Mouse (Mus musculus): ENCODE measurements around the gene Snapc4. TPM values are rescaled to one million over a fixed set of nuclear protein-coding genes. Genes with fewer than 3 reads are reported as not detected.
"Not testable (repeated sequence)": the region's sequence is repeated elsewhere in the genome, so short reads cannot be mapped to it uniquely, and the experiment has no call there.

Snapc4 gene
- polyA plus RNA-seq, 1 experiment from 2014 or later: 36.9 TPM

- no peaks in the 10 kb centered on the region for H3K9me3 ChIP-seq
- no peak for ATAC-seq (ENCODE audit: low FRiP score, low read depth)
- H3K4me2 ChIP-seq (replicated peaks): no peak overlapping the region
- no peak overlapping the region for H3K9ac ChIP-seq (replicated peaks)
- no peak overlapping the region for H3K27ac ChIP-seq (replicated peaks)
- H3K4me3 ChIP-seq: no peak overlapping the region
- WGBS: 92% methylated on average over 1 of the region's 1 CpGs
- peaks cover 20% of the 10 kb centered on the region for H3K4me1 ChIP-seq
- no peaks in the 10 kb centered on the region for H3K27me3 ChIP-seq
- peaks cover 60% of the 10 kb centered on the region for H3K36me3 ChIP-seq
Measured at GRCm38 (mm10) chr2:26402265-26402664, 21.8 kb upstream of the Snapc4 start.

- H3K36me3 ChIP-seq: peaks cover 72% of the 10 kb centered on the region
- 89% methylated on average over 4 of the region's 4 CpGs for WGBS
Measured at GRCm38 (mm10) chr2:26401023-26401422, 20.6 kb upstream of the Snapc4 start.

DNA sequence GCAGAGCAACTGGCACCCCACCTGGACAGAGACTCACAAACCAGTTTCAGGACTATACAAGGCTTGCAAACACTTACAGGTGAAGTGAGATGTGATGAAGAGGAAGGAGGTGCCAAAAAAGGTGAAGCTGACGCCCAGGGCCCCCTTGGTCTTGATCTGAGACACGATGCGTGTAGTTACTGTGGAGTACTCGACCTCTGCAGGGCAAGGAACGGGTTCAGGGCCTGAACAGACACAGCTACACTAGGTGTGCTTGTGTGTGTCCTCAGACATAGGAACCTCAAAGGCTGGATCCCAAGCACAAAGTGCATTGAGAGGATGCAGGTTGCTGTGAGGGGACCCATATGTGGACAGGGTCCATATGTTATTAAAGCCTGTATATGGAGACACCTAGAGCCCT lies 19.8 kb upstream of the Snapc4 start:
- H3K9ac ChIP-seq (replicated peaks): no peak overlapping the region
- H3K27me3 ChIP-seq: no peaks in the 10 kb centered on the region
- H3K4me1 ChIP-seq: peaks cover under 1% of the 10 kb centered on the region; the same call in 1 of the 2 replicates
- no peak overlapping the region for H3K4me2 ChIP-seq (replicated peaks)
- 92% methylated on average over 5 of the region's 5 CpGs for WGBS
- peaks cover 75% of the 10 kb centered on the region for H3K36me3 ChIP-seq
- no peak for ATAC-seq (ENCODE audit: low FRiP score, low read depth)
- H3K9me3 ChIP-seq: no peaks in the 10 kb centered on the region
- H3K27ac ChIP-seq (replicated peaks): no peak overlapping the region
- H3K4me3 ChIP-seq: no peak overlapping the region

More at GRCm38 (mm10) chr2:26401023-26401422, 20.6 kb upstream of the Snapc4 start:
- Histone ChIP-seq H3K4me3 (no peak overlapping the region), H3K4me1 (peaks cover 7% of the 10 kb centered on the region), H3K27ac (replicated peaks) (no peak overlapping the region), H3K4me2 (replicated peaks) (no peak overlapping the region), H3K9ac (replicated peaks) (no peak overlapping the region), H3K9me3 (no peaks in the 10 kb centered on the region), H3K27me3 (no peaks in the 10 kb centered on the region)
- ATAC-seq (ENCODE audit: low FRiP score, low read depth): no peak

DNA sequence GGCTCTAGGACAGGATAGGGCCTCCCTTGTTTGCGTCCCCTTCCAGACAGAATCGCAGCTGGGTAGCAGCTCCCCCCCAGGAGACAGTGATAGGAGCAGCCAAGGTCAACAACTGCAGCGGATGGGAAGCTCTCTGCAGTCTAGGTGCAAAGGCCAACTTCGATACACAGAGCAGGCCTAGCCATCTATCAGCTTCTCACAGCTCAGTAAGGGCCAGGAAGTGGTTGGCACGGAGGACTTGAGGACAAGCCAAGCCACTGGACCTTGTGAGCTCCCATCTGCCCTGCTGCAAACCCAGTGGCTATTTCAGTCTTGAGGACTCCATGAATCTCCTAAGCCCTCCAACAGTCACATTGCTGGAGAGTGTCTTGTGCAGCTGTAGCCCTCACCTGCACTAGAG lies 19.2 kb upstream of the Snapc4 start:
- Histone ChIP-seq H3K4me1 (no peaks in the 10 kb centered on the region), H3K9me3 (no peaks in the 10 kb centered on the region), H3K9ac (replicated peaks) (no peak overlapping the region), H3K27ac (replicated peaks) (no peak overlapping the region), H3K4me2 (replicated peaks) (no peak overlapping the region), H3K36me3 (peaks cover 78% of the 10 kb centered on the region), H3K27me3 (no peaks in the 10 kb centered on the region), H3K4me3 (no peak overlapping the region)
- no peak for ATAC-seq (ENCODE audit: low FRiP score, low read depth)
- 91% methylated on average over 5 of the region's 5 CpGs for WGBS

DNA sequence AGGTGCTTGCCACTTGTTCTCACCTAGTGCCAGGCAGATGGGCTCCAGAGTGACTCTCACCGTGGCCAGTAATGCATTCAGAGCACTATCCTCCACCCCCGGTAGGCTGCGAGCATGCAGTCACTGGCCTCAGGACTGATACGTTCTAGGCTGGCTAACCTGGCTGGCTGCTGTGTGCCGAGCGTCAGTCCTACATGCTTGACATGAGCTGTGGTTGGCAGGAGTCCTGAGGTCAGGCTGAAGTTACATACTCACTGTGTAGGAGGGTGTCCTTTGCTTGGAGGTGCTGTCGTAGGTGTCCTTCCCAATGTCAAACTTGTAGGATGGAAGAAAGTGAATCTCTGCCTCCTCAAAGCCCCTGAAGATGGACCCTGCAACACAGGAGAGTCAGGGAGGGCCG lies 18.5 kb upstream of the Snapc4 start:
- no peak overlapping the region for H3K27ac ChIP-seq (replicated peaks)
- no peaks in the 10 kb centered on the region for H3K4me1 ChIP-seq
- H3K9ac ChIP-seq (replicated peaks): no peak overlapping the region
- no peak for ATAC-seq (ENCODE audit: low FRiP score, low read depth)
- no peak overlapping the region for H3K4me3 ChIP-seq
- no peak overlapping the region for H3K4me2 ChIP-seq (replicated peaks)
- WGBS: 90% methylated on average over 8 of the region's 8 CpGs
- H3K27me3 ChIP-seq: no peaks in the 10 kb centered on the region
- peaks cover 84% of the 10 kb centered on the region for H3K36me3 ChIP-seq
- no peaks in the 10 kb centered on the region for H3K9me3 ChIP-seq

- H3K9me3 ChIP-seq: no peaks in the 10 kb centered on the region
- H3K27ac ChIP-seq (replicated peaks): no peak overlapping the region
- no peaks in the 10 kb centered on the region for H3K27me3 ChIP-seq
- no peak overlapping the region for H3K4me3 ChIP-seq
- peaks cover 74% of the 10 kb centered on the region for H3K36me3 ChIP-seq
- ATAC-seq (ENCODE audit: low FRiP score, low read depth): no peak
- H3K4me1 ChIP-seq: peaks cover 21% of the 10 kb centered on the region
- no peak overlapping the region for H3K9ac ChIP-seq (replicated peaks)
- H3K4me2 ChIP-seq (replicated peaks): no peak overlapping the region
- WGBS: 94% methylated on average over 6 of the region's 6 CpGs
Measured at GRCm38 (mm10) chr2:26391617-26392016, 11.2 kb upstream of the Snapc4 start.

DNA sequence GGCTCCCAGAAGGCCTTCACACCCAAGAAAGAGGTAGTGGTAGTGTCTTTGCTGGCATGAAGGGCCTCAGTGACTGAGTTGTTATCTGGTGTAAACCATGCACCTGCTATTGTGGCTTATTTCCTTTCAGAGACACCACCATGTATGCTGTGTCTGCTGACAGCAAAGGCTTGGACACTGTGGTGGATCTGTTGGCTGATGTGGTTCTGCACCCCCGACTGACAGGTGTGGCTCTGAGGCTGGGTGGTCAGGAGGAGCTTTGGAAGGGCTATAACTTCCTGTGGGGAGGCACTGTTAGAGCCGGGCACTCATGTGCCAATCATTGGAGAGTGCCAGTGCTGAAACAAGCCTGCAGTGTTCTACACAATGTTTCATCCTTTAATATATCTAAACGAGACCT lies 10.5 kb upstream of the Snapc4 start:
- peaks cover 21% of the 10 kb centered on the region for H3K4me1 ChIP-seq
- H3K27ac ChIP-seq (replicated peaks): no peak overlapping the region
- no peaks in the 10 kb centered on the region for H3K27me3 ChIP-seq
- 91% methylated on average over 3 of the region's 3 CpGs for WGBS
- H3K9ac ChIP-seq (replicated peaks): no peak overlapping the region
- H3K36me3 ChIP-seq: peaks cover 74% of the 10 kb centered on the region
- no peak for ATAC-seq (ENCODE audit: low FRiP score, low read depth)
- H3K4me2 ChIP-seq (replicated peaks): no peak overlapping the region
- H3K9me3 ChIP-seq: no peaks in the 10 kb centered on the region
- H3K4me3 ChIP-seq: no peak overlapping the region

DNA sequence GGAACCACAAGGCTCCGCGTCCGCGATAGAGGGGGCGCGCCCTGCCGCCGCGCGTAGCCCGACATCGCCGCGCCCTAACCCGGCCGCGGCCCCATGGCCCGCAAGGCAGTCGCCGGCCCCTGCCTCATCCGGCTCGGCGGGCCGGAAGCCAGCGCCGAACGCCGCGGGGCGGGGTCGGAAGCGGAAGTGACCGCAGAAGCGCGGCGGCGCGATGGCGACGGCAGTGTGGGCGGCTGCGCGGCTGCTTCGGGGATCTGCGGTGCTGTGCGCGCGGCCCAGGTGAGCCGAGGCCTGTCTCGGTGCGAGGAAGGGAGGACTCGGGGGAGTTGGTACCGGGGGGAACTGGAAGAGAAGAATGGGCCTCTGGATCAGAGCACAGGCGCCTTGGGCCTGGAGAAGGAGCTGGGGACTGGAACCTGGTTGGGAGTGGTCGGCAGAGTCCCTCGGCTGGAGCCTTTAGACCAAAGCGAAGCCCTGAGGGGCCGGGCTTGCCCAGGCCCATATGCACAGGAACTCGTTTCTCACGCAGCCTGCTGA lies 8.8 kb upstream of the Snapc4 start, which contains the start of the genes Entr1 and Pmpca:
TSS of gene Entr1 (minus strand) at position 163 of the 537 bp plus-strand sequence.
TSS of gene Pmpca (plus strand) at position 186 of the 537 bp plus-strand sequence.
- Histone ChIP-seq H3K9ac (replicated peaks) (peak within 1 kb of the TSS; percentile 95), H3K36me3 (peaks cover 74% of the 10 kb centered on the region), H3K9me3 (no peaks in the 10 kb centered on the region), H3K4me2 (replicated peaks) (peak within 1 kb of the TSS; percentile 99), H3K4me3 (peak within 1 kb of the TSS; percentile 98), H3K4me1 (peaks cover 21% of the 10 kb centered on the region), H3K27ac (replicated peaks) (peak within 1 kb of the TSS; percentile 63), H3K27me3 (no peaks in the 10 kb centered on the region)
- under 1% methylated on average over 56 of the region's 60 CpGs for WGBS
- peak; percentile 90 for ATAC-seq (ENCODE audit: low FRiP score, low read depth)

GRCm38 (mm10) chr2:26388682-26389153 lies 8.3 kb upstream of the Snapc4 start:
- Histone ChIP-seq H3K4me1 (peaks cover 21% of the 10 kb centered on the region), H3K9ac (replicated peaks) (peak overlapping the region; percentile 95), H3K27ac (replicated peaks) (peak overlapping the region; percentile 63; the same call in 1 of the 2 replicates), H3K4me3 (peak overlapping the region; percentile 98), H3K9me3 (no peaks in the 10 kb centered on the region), H3K4me2 (replicated peaks) (peak overlapping the region; percentile 99), H3K27me3 (no peaks in the 10 kb centered on the region), H3K36me3 (peaks cover 71% of the 10 kb centered on the region)
- WGBS: under 1% methylated on average over 31 of the region's 45 CpGs
- ATAC-seq (ENCODE audit: low FRiP score, low read depth): peak; percentile 65

DNA sequence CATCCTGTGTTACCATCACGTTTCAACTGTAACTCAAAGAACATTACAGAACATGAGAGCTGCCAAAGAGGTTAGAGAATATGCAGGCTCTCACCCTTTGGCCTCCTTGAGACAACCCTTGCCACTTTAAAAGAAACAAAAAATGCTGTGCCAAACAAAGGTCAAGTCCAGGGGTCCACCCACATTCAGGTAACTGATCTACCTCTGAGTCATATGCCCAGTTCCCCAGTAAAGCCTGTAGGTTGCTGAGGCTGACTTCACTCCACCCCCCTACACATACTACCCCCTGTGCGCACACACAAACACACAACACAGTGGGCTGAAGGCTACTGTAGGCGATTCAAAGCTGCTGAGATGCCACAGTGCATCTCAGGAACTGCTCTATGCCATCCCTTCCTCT lies 7.3 kb upstream of the Snapc4 start:
- Histone ChIP-seq H3K27ac (replicated peaks) (no peak overlapping the region), H3K4me1 (peaks cover 21% of the 10 kb centered on the region), H3K36me3 (peaks cover 71% of the 10 kb centered on the region), H3K27me3 (no peaks in the 10 kb centered on the region), H3K9ac (replicated peaks) (peak overlapping the region; percentile 95; the same call in 1 of the 2 replicates), H3K4me2 (replicated peaks) (peak overlapping the region; percentile 99), H3K4me3 (peak overlapping the region; percentile 98), H3K9me3 (no peaks in the 10 kb centered on the region)
- WGBS: 84% methylated on average over 3 of the region's 3 CpGs
- no peak for ATAC-seq (ENCODE audit: low FRiP score, low read depth)

DNA sequence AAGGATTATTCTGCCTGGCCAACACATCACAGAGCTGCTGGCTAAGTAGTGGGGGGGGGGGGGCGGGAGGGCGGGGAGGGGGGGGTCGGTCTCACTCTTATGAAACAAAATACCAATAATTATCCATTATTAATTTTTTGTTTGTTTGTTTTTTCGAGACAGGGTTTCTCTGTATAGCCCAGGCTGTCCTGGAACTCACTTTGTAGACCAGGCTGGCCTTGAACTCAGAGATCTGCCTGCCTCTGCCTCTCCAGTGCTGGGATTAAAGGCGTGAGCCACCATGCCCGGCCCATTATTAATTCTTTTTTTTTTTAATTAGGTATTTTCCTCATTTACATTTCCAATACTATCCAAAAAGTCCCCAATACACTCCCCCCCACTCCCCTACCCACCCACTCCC lies 418 bp upstream of the Snapc4 start:
- Histone ChIP-seq H3K4me3 (peak overlapping the region; percentile 83), H3K27ac (replicated peaks) (peak overlapping the region; percentile 66), H3K4me1 (peaks cover 14% of the 10 kb centered on the region), H3K4me2 (replicated peaks) (peak overlapping the region; percentile 84), H3K36me3 (peaks cover 65% of the 10 kb centered on the region), H3K9ac (replicated peaks) (peak overlapping the region; percentile 77)
- ATAC-seq (ENCODE audit: low FRiP score, low read depth): peak; percentile 41; the same call in 1 of the 2 replicates
- WGBS: 38% methylated on average over 6 of the region's 6 CpGs
- not testable (repeated sequence) for H3K9me3 ChIP-seq, H3K27me3 ChIP-seq

- no peaks in the 10 kb centered on the region for H3K9me3 ChIP-seq
- H3K27ac ChIP-seq (replicated peaks): no peak overlapping the region
- no peaks in the 10 kb centered on the region for H3K27me3 ChIP-seq
- H3K4me2 ChIP-seq (replicated peaks): no peak overlapping the region
- H3K4me3 ChIP-seq: no peak overlapping the region
- no peak overlapping the region for H3K9ac ChIP-seq (replicated peaks)
- no peak for ATAC-seq (ENCODE audit: low FRiP score, low read depth)
- H3K36me3 ChIP-seq: peaks cover 98% of the 10 kb centered on the region
- no peaks in the 10 kb centered on the region for H3K4me1 ChIP-seq
- 95% methylated on average over 8 of the region's 8 CpGs for WGBS
Measured at GRCm38 (mm10) chr2:26372396-26372795, 8.1 kb downstream of the Snapc4 start.

- H3K27ac ChIP-seq (replicated peaks): no peak overlapping the region
- no peaks in the 10 kb centered on the region for H3K27me3 ChIP-seq
- no peaks in the 10 kb centered on the region for H3K4me1 ChIP-seq
- no peak for ATAC-seq (ENCODE audit: low FRiP score, low read depth)
- peaks cover 99% of the 10 kb centered on the region for H3K36me3 ChIP-seq
- H3K4me3 ChIP-seq: no peak overlapping the region
- H3K4me2 ChIP-seq (replicated peaks): no peak overlapping the region
- WGBS: 81% methylated on average over 1 of the region's 1 CpGs
- H3K9ac ChIP-seq (replicated peaks): no peak overlapping the region
- H3K9me3 ChIP-seq: no peaks in the 10 kb centered on the region
Measured at GRCm38 (mm10) chr2:26368572-26368971, 11.9 kb downstream of the Snapc4 start.

Data from midbrain, embryonic 12.5 days (tissue).